Mouse (Mus musculus): ENCODE data around the gene Gmeb2.

GRCm38 (mm10) chr2:181272092-181272491, 15.7 kb downstream of the Gmeb2 start:
- TF ChIP-seq CTCF (IDR thresholded peaks at IDR 0.05; ENCODE audit: control insufficient read depth, insufficient read depth, insufficient read length): no peak
- no peak for TF ChIP-seq USF1 (IDR thresholded peaks at IDR 0.05; ENCODE audit: low read depth)
- no peak for TF ChIP-seq MYOD1 (IDR thresholded peaks at IDR 0.05; ENCODE audit: control insufficient read depth, insufficient read length, low read depth)
- TF ChIP-seq MYOG (IDR thresholded peaks at IDR 0.05; ENCODE audit: control insufficient read depth, extremely low read depth, insufficient read length): no peak
